Mouse (Mus musculus) midbrain, embryonic 14.5 days (tissue): ENCODE data around the gene Abcc4. TPM values are rescaled to one million over a fixed set of nuclear protein-coding genes. Genes with fewer than 3 reads are reported as not detected.

ENCODE experiments used
- ATAC-seq: fragments of 200-750 bp; cut with Nextera tagmentation; 2 replicates; pipeline ENCODE4 v1.8.0; 2017; ENCODE audit warnings: moderate number of reproducible peaks, moderate library complexity; ENCODE audit not compliant: low FRiP score, low TSS enrichment
- DNase-seq: peaks from one replicate; pipeline ENCODE4 v3.0.0-alpha.2; 2015
- H3K27ac ChIP-seq: fragments of 300-500 bp; sonication (generic); replicated peaks from 2 replicates; pipeline ENCODE4 v1.5.1; 2014; ENCODE audit warnings: mild to moderate bottlenecking, low read depth, low read length, moderate library complexity
- H3K27me3 ChIP-seq: fragments of 300-500 bp; sonication (generic); 2 replicates; pipeline ENCODE4 v1.6.1; 2014; ENCODE audit warnings: low read length, control low read depth, mixed read lengths; ENCODE audit not compliant: control insufficient read depth, insufficient read depth
- H3K36me3 ChIP-seq: fragments of 300-500 bp; sonication (generic); 2 replicates; pipeline ENCODE4 v1.6.1; 2014; ENCODE audit warnings: low read length, control low read depth; ENCODE audit not compliant: control insufficient read depth, insufficient read depth
- H3K4me1 ChIP-seq: fragments of 300-500 bp; sonication (generic); 2 replicates; pipeline ENCODE4 v1.6.1; 2014; ENCODE audit warnings: mild to moderate bottlenecking, antibody characterized with exemption, low read length, control low read depth; ENCODE audit not compliant: control insufficient read depth, insufficient read depth
- H3K4me2 ChIP-seq: fragments of 300-500 bp; sonication (generic); 2 replicates; pipeline ENCODE4 v1.6.1; 2014; ENCODE audit warnings: mild to moderate bottlenecking, low read length, moderate library complexity
- H3K4me3 ChIP-seq: fragments of 300-500 bp; sonication (generic); replicated peaks from 2 replicates; pipeline ENCODE4 v1.5.1; 2014; ENCODE audit warnings: low read depth, low read length
- H3K9ac ChIP-seq: fragments of 300-500 bp; sonication (generic); replicated peaks from 2 replicates; pipeline ENCODE4 v1.6.1; 2014; ENCODE audit warnings: mild to moderate bottlenecking, low read length, moderate library complexity
- H3K9me3 ChIP-seq: fragments of 300-500 bp; sonication (generic); 2 replicates; pipeline ENCODE4 v1.6.1; 2016; ENCODE audit warnings: low read length, control low read depth, mixed read lengths; ENCODE audit not compliant: control insufficient read depth
- WGBS: fragments of 180-500 bp; shearing (Covaris S2); extraction: QIAGEN DNeasy Blood & Tissue Kit; methylation state at CpG from one replicate; pipeline ENCODE4 v1.1.7; 2014; 5-methylcytosine and 5-hydroxymethylcytosine counted together
- polyA plus RNA-seq: library from polyadenylated mRNA; unstranded; fragments of >200 nt; fragmentation: Nextera tagmentation; extraction: Ambion mirVana; gene quantifications from 2 replicates; pipeline ENCODE4 v1.2.1, GENCODE M21; 2014

Abcc4 gene
- polyA plus RNA-seq, 1 experiment from 2014 or later = 2.1 TPM

GRCm38 (mm10) chr14:118465331-118465730 is 240.7 kb downstream of the Abcc4 start:
- Histone ChIP-seq H3K9ac (no peak overlapping the region), H3K27me3 (no peaks in the 10 kb centered on the region), H3K27ac (no peak overlapping the region), H3K36me3 (no peaks in the 10 kb centered on the region), H3K4me3 (no peak overlapping the region), H3K4me1 (no peaks in the 10 kb centered on the region), H3K4me2 (no peak overlapping the region), H3K9me3 (no peaks in the 10 kb centered on the region)
- DNase-seq (no peak), ATAC-seq (no peak)
- WGBS = 96% methylated on average over 2 of the region's 2 CpGs

GRCm38 (mm10) chr14:118464401-118464800 is 241.6 kb downstream of the Abcc4 start:
- ATAC-seq = no peak
- WGBS = 96% methylated on average over 3 of the region's 3 CpGs

GRCm38 (mm10) chr14:118452572-118452971 is 253.4 kb downstream of the Abcc4 start:
- 53% methylated on average over 4 of the region's 4 CpGs for WGBS
- no peak for DNase-seq

More at GRCm38 (mm10) chr14:118464401-118464800, 241.6 kb downstream of the Abcc4 start:
- H3K4me1 ChIP-seq = no peaks in the 10 kb centered on the region
- no peak overlapping the region for H3K4me3 ChIP-seq
- no peak for DNase-seq
- H3K9ac ChIP-seq = no peak overlapping the region
- no peaks in the 10 kb centered on the region for H3K9me3 ChIP-seq
- H3K4me2 ChIP-seq = no peak overlapping the region
- no peak overlapping the region for H3K27ac ChIP-seq
- H3K27me3 ChIP-seq = no peaks in the 10 kb centered on the region
- no peaks in the 10 kb centered on the region for H3K36me3 ChIP-seq

GRCm38 (mm10) chr14:118440155-118440554 is 265.9 kb downstream of the Abcc4 start:
- no peak overlapping the region for H3K9ac ChIP-seq
- 87% methylated on average over 8 of the region's 8 CpGs for WGBS
- no peaks in the 10 kb centered on the region for H3K9me3 ChIP-seq
- H3K4me1 ChIP-seq = 0 out of 2 replicates have a peak, but pooled peaks cover 12% of the 10 kb centered on the region
- H3K4me2 ChIP-seq = no peak overlapping the region
- H3K4me3 ChIP-seq = no peak overlapping the region
- no peak for ATAC-seq
- H3K27ac ChIP-seq = no peak overlapping the region
- no peaks in the 10 kb centered on the region for H3K36me3 ChIP-seq
- H3K27me3 ChIP-seq = peaks cover 26% of the 10 kb centered on the region
- DNase-seq = no peak

More at GRCm38 (mm10) chr14:118452572-118452971, 253.4 kb downstream of the Abcc4 start:
- no peaks in the 10 kb centered on the region for H3K36me3 ChIP-seq
- H3K4me2 ChIP-seq = no peak overlapping the region
- no peaks in the 10 kb centered on the region for H3K9me3 ChIP-seq
- H3K4me1 ChIP-seq = no peaks in the 10 kb centered on the region
- no peak overlapping the region for H3K27ac ChIP-seq
- no peak for ATAC-seq
- H3K4me3 ChIP-seq = no peak overlapping the region
- H3K27me3 ChIP-seq = no peaks in the 10 kb centered on the region
- no peak overlapping the region for H3K9ac ChIP-seq

- peaks cover 19% of the 10 kb centered on the region; the same call in 1 of the 2 replicates for H3K4me1 ChIP-seq
- H3K4me2 ChIP-seq = peak overlapping the region; percentile 93
- H3K9ac ChIP-seq = peak overlapping the region; percentile 64
- H3K4me3 ChIP-seq = peak overlapping the region; percentile 48
- 0% methylated on average over 36 of the region's 36 CpGs for WGBS
- ATAC-seq (peak; percentile 77), DNase-seq (peak; percentile 72)
- H3K27ac ChIP-seq = peak overlapping the region; percentile 81
- no peaks in the 10 kb centered on the region for H3K9me3 ChIP-seq
- H3K27me3 ChIP-seq = peaks cover 32% of the 10 kb centered on the region
- no peaks in the 10 kb centered on the region for H3K36me3 ChIP-seq
Measured at GRCm38 (mm10) chr14:118437156-118437931, 268.7 kb downstream of the Abcc4 start.

- ATAC-seq (peak; percentile 84), DNase-seq (peak; percentile 86)
- Histone ChIP-seq H3K9ac (peak overlapping the region; percentile 64), H3K36me3 (no peaks in the 10 kb centered on the region), H3K27me3 (peaks cover 29% of the 10 kb centered on the region), H3K4me3 (peak overlapping the region; percentile 48), H3K27ac (peak overlapping the region; percentile 81), H3K4me1 (peaks cover 19% of the 10 kb centered on the region; the same call in 1 of the 2 replicates), H3K4me2 (peak overlapping the region; percentile 93), H3K9me3 (no peaks in the 10 kb centered on the region)
- WGBS = under 1% methylated on average over 31 of the region's 31 CpGs
Measured at GRCm38 (mm10) chr14:118436791-118437155, 269.2 kb downstream of the Abcc4 start.

DNA sequence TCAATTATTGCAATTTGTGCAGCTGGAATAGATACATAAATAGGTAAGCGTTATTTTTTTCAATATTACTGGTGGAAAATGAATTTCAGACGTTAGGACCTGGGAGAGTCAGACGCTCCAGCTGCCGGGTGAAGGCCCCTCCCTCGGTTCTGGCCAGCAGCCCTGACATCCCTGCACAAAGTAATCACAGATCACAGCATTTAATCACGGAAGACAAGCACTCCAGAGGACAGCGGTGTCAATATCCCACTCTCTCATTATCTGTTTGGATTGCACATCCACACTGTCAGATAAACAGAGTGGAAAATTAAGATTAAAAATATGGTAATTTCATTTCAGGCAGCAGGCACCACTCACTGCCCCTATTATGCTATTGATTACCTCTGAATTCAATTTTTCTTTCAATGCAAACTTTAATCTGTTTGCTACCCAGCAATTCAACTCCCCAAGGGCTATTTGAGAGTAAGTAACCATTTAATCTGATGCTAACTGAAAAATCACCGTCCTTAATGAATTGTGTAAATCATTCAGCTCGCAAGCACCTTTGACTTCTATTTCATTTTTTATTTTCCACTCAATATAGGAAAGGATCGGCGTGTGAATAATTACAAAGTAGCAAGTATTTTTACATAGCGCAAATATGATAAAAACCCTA is 270.2 kb downstream of the Abcc4 start:
- H3K4me1 ChIP-seq = peaks cover 19% of the 10 kb centered on the region; the same call in 1 of the 2 replicates
- ATAC-seq (peak; percentile 53), DNase-seq (peak; percentile 63)
- no peak overlapping the region for H3K9ac ChIP-seq
- no peaks in the 10 kb centered on the region for H3K36me3 ChIP-seq
- H3K27ac ChIP-seq = no peak overlapping the region
- 4% methylated on average over 12 of the region's 12 CpGs for WGBS
- peaks cover 29% of the 10 kb centered on the region for H3K27me3 ChIP-seq
- peak overlapping the region; percentile 42 for H3K4me2 ChIP-seq
- H3K9me3 ChIP-seq = no peaks in the 10 kb centered on the region
- no peak overlapping the region for H3K4me3 ChIP-seq

DNA sequence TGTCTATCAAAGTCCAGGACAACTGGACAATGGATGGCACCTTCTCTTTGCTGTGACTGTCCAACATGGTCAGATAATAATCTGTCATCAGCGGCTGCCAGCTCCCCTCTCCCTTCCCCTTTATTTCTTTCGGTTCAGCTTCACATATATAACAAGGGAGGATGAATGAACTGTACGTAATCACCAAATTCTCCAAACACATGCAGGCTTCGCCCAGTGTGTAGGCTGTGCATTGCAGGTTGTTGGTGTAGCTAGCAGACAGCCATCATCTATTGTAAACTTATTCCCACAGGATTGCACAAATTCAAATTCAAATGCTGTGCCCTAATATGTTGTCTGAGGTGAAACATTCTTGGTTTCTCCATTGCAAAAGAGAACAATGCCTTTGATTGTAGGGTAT is 271.2 kb downstream of the Abcc4 start:
- H3K27ac ChIP-seq = no peak overlapping the region
- peaks cover 20% of the 10 kb centered on the region for H3K27me3 ChIP-seq
- H3K4me2 ChIP-seq = no peak overlapping the region
- H3K36me3 ChIP-seq = no peaks in the 10 kb centered on the region
- ATAC-seq = no peak
- H3K9me3 ChIP-seq = no peaks in the 10 kb centered on the region
- peaks cover 19% of the 10 kb centered on the region; the same call in 1 of the 2 replicates for H3K4me1 ChIP-seq
- no peak overlapping the region for H3K4me3 ChIP-seq
- WGBS = 27% methylated on average over 4 of the region's 4 CpGs
- H3K9ac ChIP-seq = no peak overlapping the region
- no peak for DNase-seq
